Mouse (Mus musculus) bone marrow macrophage, adult 2 months (primary cell): ENCODE data around the gene Rhcg. TPM values are rescaled to one million over a fixed set of nuclear protein-coding genes. Genes with fewer than 3 reads are reported as not detected.
A peak's percentile ranks its signal among the peaks of the same experiment; 100 is the strongest.

ENCODE experiments used
- H3K27ac ChIP-seq: 2 replicates; pipeline ENCODE4 v1.5.1; 2012; ENCODE audit warnings: low read depth, low read length; ENCODE audit not compliant: insufficient read depth
- H3K4me1 ChIP-seq: 2 replicates; pipeline ENCODE4 v1.6.1; 2012; ENCODE audit warnings: low read length; ENCODE audit not compliant: control insufficient read depth, insufficient read depth
- H3K4me3 ChIP-seq: 2 replicates; pipeline ENCODE4 v1.5.1; 2012; ENCODE audit warnings: mild to moderate bottlenecking, low read length, moderate library complexity; ENCODE audit not compliant: insufficient read depth
- CTCF ChIP-seq: IDR thresholded peaks from 2 replicates; pipeline ENCODE4 v1.5.1; 2012; ENCODE audit warnings: low read depth, mild to moderate bottlenecking, low read length, moderate library complexity
- POLR2A ChIP-seq: IDR thresholded peaks from 2 replicates; pipeline ENCODE4 v1.6.1; 2012; ENCODE audit warnings: mild to moderate bottlenecking, low read depth, low read length, borderline replicate concordance
- polyA plus RNA-seq: library from polyadenylated mRNA; stranded (reverse); fragments of >200 nt; gene quantifications from 2 replicates; pipeline ENCODE4 v1.2.4, GENCODE M21; 2012; ENCODE audit not compliant: missing spikeins, insufficient read depth, insufficient read length

Rhcg gene
- not detected in 2 replicates for polyA plus RNA-seq

DNA sequence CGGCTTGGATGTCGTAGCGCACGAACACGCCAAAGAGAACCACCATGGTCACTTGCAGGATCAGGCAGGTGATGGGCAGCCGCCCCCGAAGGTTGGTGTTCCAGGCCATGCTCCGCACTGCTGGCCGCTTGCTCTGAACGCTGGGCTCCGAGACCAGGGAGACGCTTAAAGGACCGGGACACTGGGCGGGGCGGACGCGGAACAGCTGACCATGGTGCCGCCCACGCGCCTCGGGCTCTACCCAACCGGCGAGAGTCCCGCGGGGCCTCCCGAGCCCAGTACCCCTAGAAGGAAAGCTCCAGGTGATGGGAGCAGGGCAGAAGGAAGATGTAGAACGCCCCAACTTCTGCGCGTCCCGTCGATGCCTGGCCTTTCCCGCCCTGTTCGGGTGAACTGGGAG, at the start of gene Rhcg:
TSS of gene Rhcg (minus strand) at position 240 of the 400 bp plus-strand sequence.
- TF ChIP-seq POLR2A (no peak), CTCF (no peak)
- Histone ChIP-seq H3K27ac (no peak within 1 kb of the TSS), H3K4me1 (no peaks in the 10 kb centered on the region), H3K4me3 (no peak within 1 kb of the TSS)

- H3K4me3 ChIP-seq = no peak overlapping the region
- no peak for TF ChIP-seq POLR2A
- TF ChIP-seq CTCF = no peak
- no peak overlapping the region for H3K27ac ChIP-seq
- H3K4me1 ChIP-seq = peaks cover 4% of the 10 kb centered on the region
Measured at GRCm38 (mm10) chr7:79666690-79667089, 49.2 kb upstream of the Rhcg start.

DNA sequence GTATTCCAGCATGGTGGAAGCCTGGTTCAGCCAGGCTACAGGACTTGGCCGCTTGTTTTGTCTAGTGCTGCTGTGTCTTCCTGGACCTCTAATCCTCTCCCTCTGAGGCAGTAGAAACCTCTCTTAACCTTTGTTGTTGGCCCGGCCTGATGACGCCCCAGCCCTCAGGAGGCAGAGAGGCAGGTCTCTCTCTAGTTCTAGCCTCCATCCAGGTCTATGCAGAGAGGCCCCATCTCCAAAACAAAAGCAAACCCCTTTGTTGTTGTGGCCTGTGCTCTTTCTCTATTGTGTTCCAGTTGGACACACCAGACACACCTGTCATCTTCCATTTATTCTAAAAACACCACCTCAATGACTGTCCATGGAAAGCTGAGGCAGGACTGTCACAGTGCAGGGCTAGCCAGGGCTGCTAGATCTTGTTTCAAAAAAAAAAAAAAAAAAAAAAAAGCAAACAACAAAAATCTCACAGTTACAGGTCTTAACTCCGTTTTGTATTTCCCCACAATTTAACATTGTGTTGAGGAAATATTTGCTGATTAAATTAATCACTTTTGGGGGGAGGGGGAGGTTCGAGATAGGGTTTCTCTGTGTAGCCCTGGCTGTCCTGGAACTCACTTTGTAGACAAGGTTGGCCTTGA, 43.9 kb upstream of the Rhcg start:
- Histone ChIP-seq H3K4me1 (peaks cover 7% of the 10 kb centered on the region), H3K27ac (no peak overlapping the region)
- TF ChIP-seq CTCF = no peak
- TF ChIP-seq POLR2A = no peak

GRCm38 (mm10) chr7:79660291-79661150, 43.1 kb upstream of the Rhcg start:
- Histone ChIP-seq H3K4me1 (peaks cover 7% of the 10 kb centered on the region), H3K4me3 (peak overlapping the region; percentile 94), H3K27ac (no peak overlapping the region)
- TF ChIP-seq POLR2A (no peak), CTCF (no peak)

More for the DNA sequence above, 43.9 kb upstream of the Rhcg start:
- H3K4me3 ChIP-seq = peak overlapping the region; percentile 94

GRCm38 (mm10) chr7:79659578-79660290, 42.3 kb upstream of the Rhcg start, which contains the start of gene Ticrr:
Gene Ticrr, plus strand, starts transcription at chr7:79660196.
- peaks cover 7% of the 10 kb centered on the region for H3K4me1 ChIP-seq
- no peak within 1 kb of the TSS for H3K27ac ChIP-seq

GRCm38 (mm10) chr7:79654586-79654985, 37.1 kb upstream of the Rhcg start:
- TF ChIP-seq CTCF (no peak), POLR2A (no peak)
- no peak overlapping the region for H3K27ac ChIP-seq
- no peak overlapping the region for H3K4me3 ChIP-seq
- no peaks in the 10 kb centered on the region for H3K4me1 ChIP-seq

More at GRCm38 (mm10) chr7:79659578-79660290, 42.3 kb upstream of the Rhcg start, which contains the start of gene Ticrr:
- peak within 1 kb of the TSS; percentile 94 for H3K4me3 ChIP-seq
- no peak for TF ChIP-seq POLR2A
- TF ChIP-seq CTCF = no peak

DNA sequence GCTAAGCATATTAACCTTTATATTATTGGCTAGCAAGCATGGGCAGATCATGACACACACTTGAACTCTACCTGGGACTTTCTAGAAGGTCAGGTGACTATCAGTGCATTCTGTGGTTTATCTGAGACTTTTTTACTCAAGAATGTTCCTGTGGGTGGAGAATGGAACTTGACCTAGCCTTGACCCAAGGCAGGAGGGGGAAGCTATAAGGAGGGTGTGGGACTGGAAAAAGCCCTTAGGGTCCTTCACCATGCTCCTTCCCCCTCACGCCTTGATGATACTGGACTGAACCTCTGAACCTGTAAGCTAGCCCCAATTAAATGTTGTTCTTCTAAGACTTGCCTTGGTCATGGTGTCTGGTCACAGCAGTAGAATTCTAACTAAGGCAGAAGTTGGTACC, 36.7 kb upstream of the Rhcg start:
- H3K4me1 ChIP-seq = no peaks in the 10 kb centered on the region
- no peak overlapping the region for H3K27ac ChIP-seq
- no peak for TF ChIP-seq CTCF
- TF ChIP-seq POLR2A = no peak
- H3K4me3 ChIP-seq = no peak overlapping the region

DNA sequence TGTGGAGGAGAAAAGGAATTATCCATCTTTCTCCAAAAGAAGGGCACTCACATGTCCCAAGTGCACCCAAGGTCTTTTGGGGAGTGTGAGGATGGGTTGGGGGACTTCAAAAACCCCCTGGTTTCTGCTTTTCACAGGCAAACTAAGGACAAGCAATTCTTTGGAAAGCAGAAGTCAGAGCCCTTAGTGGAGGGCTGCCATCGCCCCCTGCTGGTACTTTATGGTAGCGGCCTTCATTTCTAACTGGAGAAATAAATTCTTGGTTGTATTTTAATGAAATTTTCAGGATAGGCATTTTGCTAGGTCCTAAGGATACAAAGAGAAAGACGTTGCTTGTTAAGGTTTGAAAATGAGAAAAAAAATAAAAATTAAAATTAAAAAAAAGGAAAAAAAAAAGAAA, 31.5 kb upstream of the Rhcg start:
- Histone ChIP-seq H3K27ac (no peak overlapping the region), H3K4me1 (no peaks in the 10 kb centered on the region), H3K4me3 (no peak overlapping the region)
- TF ChIP-seq POLR2A = no peak
- peak; percentile 79 for TF ChIP-seq CTCF

DNA sequence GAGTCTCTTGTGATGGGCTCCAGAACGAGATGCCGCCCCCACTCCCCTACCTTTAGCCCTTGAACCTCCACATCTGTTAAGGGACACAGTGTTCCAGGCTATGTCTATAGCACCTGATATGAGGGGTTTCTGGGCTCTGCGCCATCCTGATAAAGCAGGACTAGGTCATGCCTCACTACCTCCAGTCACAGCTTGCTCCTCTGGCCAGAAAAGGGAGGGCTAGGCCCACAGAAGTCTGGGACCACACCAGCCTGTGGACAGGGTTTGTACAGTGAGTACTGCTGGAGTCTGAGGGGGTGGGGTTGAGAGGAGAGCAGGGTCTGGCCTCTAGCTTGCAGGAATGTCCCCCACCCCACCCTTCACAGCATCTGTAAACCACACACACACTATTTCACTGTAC, 29.8 kb upstream of the Rhcg start:
- TF ChIP-seq CTCF (no peak), POLR2A (no peak)
- Histone ChIP-seq H3K27ac (no peak overlapping the region), H3K4me3 (no peak overlapping the region), H3K4me1 (no peaks in the 10 kb centered on the region)
